Mouse (Mus musculus) heart, embryonic 16.5 days (tissue): ENCODE data around the gene Lamc2. TPM values are rescaled to one million over a fixed set of nuclear protein-coding genes. Genes with fewer than 3 reads are reported as not detected.

ENCODE experiments used
- ATAC-seq: fragments of 200-750 bp; cut with Nextera tagmentation; replicated peaks from 2 replicates; pipeline ENCODE4 v1.8.0; 2017; ENCODE audit warnings: moderate number of reproducible peaks; ENCODE audit not compliant: insufficient read depth, low FRiP score; ENCODE audit errors: extremely low read depth
- H3K27ac ChIP-seq: fragments of 300-500 bp; sonication (generic); 2 replicates; pipeline ENCODE4 v1.5.1; 2014; ENCODE audit warnings: mild to moderate bottlenecking, low read length, control low read depth, moderate library complexity
- H3K27me3 ChIP-seq: fragments of 300-500 bp; sonication (generic); 2 replicates; pipeline ENCODE4 v1.6.1; 2014; ENCODE audit warnings: low read length, mixed read lengths; ENCODE audit not compliant: control insufficient read depth, insufficient read depth
- H3K36me3 ChIP-seq: fragments of 300-500 bp; sonication (generic); 2 replicates; pipeline ENCODE4 v1.6.1; 2014; ENCODE audit not compliant: control insufficient read depth, insufficient read depth
- H3K4me1 ChIP-seq: fragments of 300-500 bp; sonication (generic); 2 replicates; pipeline ENCODE4 v1.6.1; 2014; ENCODE audit warnings: low read length, mixed read lengths; ENCODE audit not compliant: control insufficient read depth, insufficient read depth
- H3K4me2 ChIP-seq: fragments of 300-500 bp; sonication (generic); 2 replicates; pipeline ENCODE4 v1.6.1; 2014; ENCODE audit warnings: low read depth, mild to moderate bottlenecking, control low read depth, low read length
- H3K4me3 ChIP-seq: fragments of 300-500 bp; sonication (generic); 2 replicates; pipeline ENCODE4 v1.5.1; 2014; ENCODE audit warnings: mild to moderate bottlenecking, control low read depth, low read length
- H3K9ac ChIP-seq: fragments of 300-500 bp; sonication (generic); 2 replicates; pipeline ENCODE4 v1.6.1; 2014; ENCODE audit warnings: low read length, control low read depth
- H3K9me3 ChIP-seq: fragments of 300-500 bp; sonication (generic); replicated peaks from 2 replicates; pipeline ENCODE4 v1.6.1; 2016; ENCODE audit warnings: low read length; ENCODE audit not compliant: control insufficient read depth
- whole genome bisulfite sequencing: fragments of 180-500 bp; shearing (Covaris S2); extraction: QIAGEN DNeasy Blood & Tissue Kit; methylation state at CpG from one replicate; pipeline ENCODE4 v1.1.7; 2014; 5-methylcytosine and 5-hydroxymethylcytosine counted together
- polyA plus RNA-seq: library from polyadenylated mRNA; unstranded; fragments of >200 nt; fragmentation: Nextera tagmentation; extraction: Ambion mirVana; gene quantifications from 2 replicates; pipeline ENCODE4 v1.2.1, GENCODE M21; 2015

The Lamc2 gene
- polyA plus RNA-seq, 1 experiment from 2014 or later: 8.8 TPM

- no peaks in the 10 kb centered on the region for H3K9me3 ChIP-seq
- no peak for ATAC-seq
- no peak overlapping the region for H3K9ac ChIP-seq
- H3K27ac ChIP-seq: no peak overlapping the region
- peaks cover 2% of the 10 kb centered on the region; the same call in 1 of the 2 replicates for H3K4me1 ChIP-seq
- H3K36me3 ChIP-seq: peaks cover 27% of the 10 kb centered on the region
- no peak overlapping the region for H3K4me2 ChIP-seq
- WGBS: 83% methylated on average over 4 of the region's 4 CpGs
- no peak overlapping the region for H3K4me3 ChIP-seq
- H3K27me3 ChIP-seq: no peaks in the 10 kb centered on the region
Measured at GRCm38 (mm10) chr1:153216516-153216915, 30.3 kb upstream of the Lamc2 start.

GRCm38 (mm10) chr1:153215676-153216075, 29.4 kb upstream of the Lamc2 start:
- H3K9ac ChIP-seq: no peak overlapping the region
- H3K9me3 ChIP-seq: no peaks in the 10 kb centered on the region
- ATAC-seq: no peak
- 72% methylated on average over 5 of the region's 5 CpGs for WGBS
- no peak overlapping the region for H3K27ac ChIP-seq
- H3K4me2 ChIP-seq: no peak overlapping the region
- H3K36me3 ChIP-seq: peaks cover 19% of the 10 kb centered on the region
- H3K4me1 ChIP-seq: peaks cover 2% of the 10 kb centered on the region; the same call in 1 of the 2 replicates
- no peak overlapping the region for H3K4me3 ChIP-seq
- H3K27me3 ChIP-seq: no peaks in the 10 kb centered on the region

GRCm38 (mm10) chr1:153210992-153211391, 24.7 kb upstream of the Lamc2 start:
- Histone ChIP-seq H3K36me3 (no peaks in the 10 kb centered on the region), H3K9me3 (no peaks in the 10 kb centered on the region)
- no peak for ATAC-seq

GRCm38 (mm10) chr1:153210198-153210597, 24.0 kb upstream of the Lamc2 start:
- Histone ChIP-seq H3K36me3 (no peaks in the 10 kb centered on the region), H3K4me2 (no peak overlapping the region), H3K27ac (no peak overlapping the region), H3K4me1 (peaks cover 2% of the 10 kb centered on the region; the same call in 1 of the 2 replicates), H3K9ac (no peak overlapping the region), H3K27me3 (no peaks in the 10 kb centered on the region), H3K4me3 (no peak overlapping the region), H3K9me3 (no peaks in the 10 kb centered on the region)
- WGBS: 80% methylated on average over 2 of the region's 2 CpGs
- ATAC-seq: no peak

More at GRCm38 (mm10) chr1:153210992-153211391, 24.7 kb upstream of the Lamc2 start:
- Histone ChIP-seq H3K27ac (no peak overlapping the region), H3K4me2 (no peak overlapping the region), H3K9ac (no peak overlapping the region), H3K27me3 (no peaks in the 10 kb centered on the region), H3K4me1 (peaks cover under 1% of the 10 kb centered on the region; the same call in 1 of the 2 replicates), H3K4me3 (no peak overlapping the region)
- WGBS: 39% methylated on average over 4 of the region's 4 CpGs

- no peak overlapping the region for H3K4me3 ChIP-seq
- no peaks in the 10 kb centered on the region for H3K36me3 ChIP-seq
- H3K4me2 ChIP-seq: no peak overlapping the region
- H3K27me3 ChIP-seq: no peaks in the 10 kb centered on the region
- 49% methylated on average over 8 of the region's 8 CpGs for WGBS
- no peaks in the 10 kb centered on the region for H3K9me3 ChIP-seq
- H3K27ac ChIP-seq: no peak overlapping the region
- peaks cover 17% of the 10 kb centered on the region for H3K4me1 ChIP-seq
- H3K9ac ChIP-seq: no peak overlapping the region
- no peak for ATAC-seq
Measured at GRCm38 (mm10) chr1:153202195-153202594, 15.9 kb upstream of the Lamc2 start.

GRCm38 (mm10) chr1:153201448-153201847, 15.2 kb upstream of the Lamc2 start:
- ATAC-seq: no peak
- H3K9me3 ChIP-seq: no peaks in the 10 kb centered on the region
- whole genome bisulfite sequencing: 42% methylated on average over 14 of the region's 14 CpGs
- peaks cover 17% of the 10 kb centered on the region for H3K4me1 ChIP-seq
- no peak overlapping the region for H3K4me2 ChIP-seq
- no peak overlapping the region for H3K9ac ChIP-seq
- H3K4me3 ChIP-seq: no peak overlapping the region
- H3K27me3 ChIP-seq: no peaks in the 10 kb centered on the region
- H3K36me3 ChIP-seq: no peaks in the 10 kb centered on the region
- H3K27ac ChIP-seq: no peak overlapping the region

GRCm38 (mm10) chr1:153197316-153197850, 11.1 kb upstream of the Lamc2 start:
- Histone ChIP-seq H3K4me1 (peaks cover 21% of the 10 kb centered on the region), H3K9me3 (no peaks in the 10 kb centered on the region), H3K9ac (no peak overlapping the region), H3K4me2 (no peak overlapping the region), H3K4me3 (no peak overlapping the region), H3K27ac (no peak overlapping the region), H3K36me3 (no peaks in the 10 kb centered on the region), H3K27me3 (no peaks in the 10 kb centered on the region)
- ATAC-seq: no peak
- WGBS: 84% methylated on average over 3 of the region's 3 CpGs

GRCm38 (mm10) chr1:153192945-153193344, 6.7 kb upstream of the Lamc2 start:
- H3K9me3 ChIP-seq: no peaks in the 10 kb centered on the region
- ATAC-seq: no peak
- H3K36me3 ChIP-seq: no peaks in the 10 kb centered on the region
- H3K27ac ChIP-seq: no peak overlapping the region
- H3K9ac ChIP-seq: no peak overlapping the region
- peaks cover 16% of the 10 kb centered on the region for H3K4me1 ChIP-seq
- 86% methylated on average over 6 of the region's 6 CpGs for WGBS
- no peak overlapping the region for H3K4me2 ChIP-seq
- H3K27me3 ChIP-seq: no peaks in the 10 kb centered on the region
- no peak overlapping the region for H3K4me3 ChIP-seq

- Histone ChIP-seq H3K36me3 (no peaks in the 10 kb centered on the region), H3K27ac (peak overlapping the region; percentile 91), H3K9ac (no peak overlapping the region; the same call in 1 of the 2 replicates), H3K9me3 (no peaks in the 10 kb centered on the region), H3K4me2 (no peak overlapping the region), H3K27me3 (no peaks in the 10 kb centered on the region), H3K4me1 (peaks cover 18% of the 10 kb centered on the region), H3K4me3 (no peak overlapping the region)
- 76% methylated on average over 4 of the region's 4 CpGs for WGBS
- no peak for ATAC-seq
Measured at GRCm38 (mm10) chr1:153192379-153192778, 6.1 kb upstream of the Lamc2 start.
